Mouse (Mus musculus): ENCODE results near the gene Cst7. TPM values are rescaled to one million over a fixed set of nuclear protein-coding genes. Genes with fewer than 3 reads are reported as not detected.
"Not testable (repeated sequence)": the region's sequence is repeated elsewhere in the genome, so short reads cannot be mapped to it uniquely, and the experiment has no call there.

The Cst7 gene
- total RNA-seq (2014; fragmentation: Nextera tagmentation) (not detected in 2 replicates), total RNA-seq (2017) (14.2 and 18.2 TPM in 2 replicates), polyA plus RNA-seq (2012) (0.22 and 0.24 TPM in 2 replicates)

DNA sequence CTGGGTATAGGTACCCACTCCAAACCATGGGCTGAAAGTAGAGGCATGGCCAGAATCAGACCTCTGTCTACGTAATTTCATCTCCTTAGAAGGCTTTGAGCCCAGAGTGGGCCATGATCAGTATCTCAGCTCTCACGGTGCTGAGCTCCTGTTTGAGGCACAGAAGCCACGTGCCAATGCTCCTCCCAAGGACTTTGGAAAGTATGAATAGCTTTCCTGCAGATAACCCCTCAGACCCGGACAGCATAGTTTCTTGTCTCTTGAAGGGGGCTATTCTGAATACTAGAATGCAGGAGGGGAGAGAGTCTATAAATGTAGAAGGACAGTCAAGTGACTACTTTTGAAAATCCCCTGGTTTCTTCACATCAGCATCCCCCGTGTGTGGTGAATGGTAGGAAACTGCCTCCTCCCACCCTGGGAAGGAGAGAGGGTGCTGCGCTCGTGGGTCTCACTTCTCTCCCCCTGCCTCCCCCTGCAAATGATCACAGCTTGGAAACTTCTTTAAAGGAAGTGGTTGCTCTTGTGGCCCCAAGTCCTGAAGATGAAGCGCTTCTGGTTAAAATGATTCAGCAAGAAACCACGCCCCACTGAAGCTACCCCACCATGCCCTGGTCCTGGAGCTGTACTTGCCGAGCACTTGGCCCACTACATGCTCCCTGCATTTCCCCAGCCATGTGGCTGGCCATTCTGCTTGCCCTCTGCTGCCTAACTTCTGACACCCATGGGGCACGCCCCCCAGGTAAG lies at the start of gene Cst7:
Gene Cst7, plus strand, starts transcription at position 569 of the 744 bp plus-strand sequence.
- H3K4me3 ChIP-seq (ENCODE audit: low read depth, low read length): peak within 1 kb of the TSS; percentile 55
- peaks cover under 1% of the 10 kb centered on the region for H3K36me3 ChIP-seq (replicated peaks)
- H3K27me3 ChIP-seq (ENCODE audit: insufficient read depth, low read length): peaks cover 3% of the 10 kb centered on the region; the same call in 1 of the 2 replicates
- ATAC-seq (ENCODE audit: extremely low read depth, insufficient number of reproducible peaks, low FRiP score, poor library complexity, severe bottlenecking) (peak; percentile 50; the same call in 1 of the 2 replicates), DNase-seq (ENCODE audit: low spot score) (peak; percentile 16)
- no peaks in the 10 kb centered on the region for H3K9me3 ChIP-seq (replicated peaks)
- no peak for TF ChIP-seq GATA2 (IDR thresholded peaks at IDR 0.05; ENCODE audit: borderline replicate concordance, low read depth, low read length)
- TF ChIP-seq CTCF (IDR thresholded peaks at IDR 0.05; ENCODE audit: low read depth, low read length): no peak
- TF ChIP-seq GATA1 (IDR thresholded peaks at IDR 0.05; ENCODE audit: borderline replicate concordance, low read length): no peak
- peaks cover 25% of the 10 kb centered on the region for H3K4me1 ChIP-seq (ENCODE audit: insufficient read depth, low read depth, low read length)

- DNase-seq (ENCODE audit: low spot score) (no peak), ATAC-seq (ENCODE audit: extremely low read depth, insufficient number of reproducible peaks, low FRiP score, poor library complexity, severe bottlenecking) (no peak)
- H3K27me3 ChIP-seq (ENCODE audit: insufficient read depth, low read length): peaks cover 4% of the 10 kb centered on the region; the same call in 1 of the 2 replicates
- no peaks in the 10 kb centered on the region for H3K36me3 ChIP-seq (replicated peaks)
- no peak for TF ChIP-seq CTCF (IDR thresholded peaks at IDR 0.05; ENCODE audit: low read depth, low read length)
- no peak for TF ChIP-seq POLR2AphosphoS5 (IDR thresholded peaks at IDR 0.05; ENCODE audit: insufficient replicate concordance, low read depth, low read length)
- no peak for TF ChIP-seq GATA1 (IDR thresholded peaks at IDR 0.05; ENCODE audit: borderline replicate concordance, low read length)
- no peak for TF ChIP-seq TAL1 (conservative IDR thresholded peaks at IDR 0.05; ENCODE audit: low read depth, low read length)
- no peak for TF ChIP-seq GATA2 (IDR thresholded peaks at IDR 0.05; ENCODE audit: borderline replicate concordance, low read depth, low read length)
- no peaks in the 10 kb centered on the region for H3K4me1 ChIP-seq (ENCODE audit: insufficient read depth, low read depth, low read length)
- no peaks in the 10 kb centered on the region for H3K9me3 ChIP-seq (replicated peaks)
- no peak overlapping the region for H3K4me3 ChIP-seq (ENCODE audit: low read depth, low read length)
These were observed 44.5 kb upstream of the Cst7 start for GRCm38 (mm10) chr2:150525703-150526207.

DNA sequence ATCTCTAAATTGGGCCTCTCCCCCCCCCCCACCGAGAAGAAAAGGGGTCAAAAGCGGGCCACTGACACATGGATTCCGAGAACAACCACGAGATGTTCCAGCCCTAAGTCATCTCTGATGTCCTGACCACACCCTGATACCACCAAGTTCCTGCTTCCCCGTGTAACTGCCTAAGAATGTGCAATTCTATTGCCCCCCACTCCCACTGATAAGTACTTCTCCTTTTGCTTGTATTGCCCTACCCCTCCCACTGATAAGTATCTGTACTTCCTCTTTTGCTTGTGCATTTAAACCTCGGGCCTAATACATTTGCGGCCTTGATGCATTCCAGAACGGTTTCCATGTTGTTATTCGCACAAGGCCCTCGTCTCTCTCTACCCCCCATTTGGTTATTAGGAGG lies 20.6 kb upstream of the Cst7 start:
- not testable (repeated sequence) for H3K9me3 ChIP-seq (replicated peaks); ATAC-seq (ENCODE audit: extremely low read depth, insufficient number of reproducible peaks, low FRiP score, poor library complexity, severe bottlenecking); H3K27me3 ChIP-seq (ENCODE audit: insufficient read depth, low read length); DNase-seq (ENCODE audit: low spot score); H3K36me3 ChIP-seq (replicated peaks); H3K4me1 ChIP-seq (ENCODE audit: insufficient read depth, low read depth, low read length); H3K4me3 ChIP-seq (ENCODE audit: low read depth, low read length)

GRCm38 (mm10) chr2:150558568-150558967 lies 11.6 kb upstream of the Cst7 start:
- DNase-seq (ENCODE audit: low spot score) (no peak), ATAC-seq (ENCODE audit: extremely low read depth, insufficient number of reproducible peaks, low FRiP score, poor library complexity, severe bottlenecking) (peak; percentile 57; the same call in 1 of the 2 replicates)
- H3K36me3 ChIP-seq (replicated peaks): no peaks in the 10 kb centered on the region
- H3K9me3 ChIP-seq (replicated peaks): no peaks in the 10 kb centered on the region
- H3K27me3 ChIP-seq (ENCODE audit: insufficient read depth, low read length): peaks cover 8% of the 10 kb centered on the region
- H3K4me3 ChIP-seq (ENCODE audit: low read depth, low read length): no peak overlapping the region
- H3K4me1 ChIP-seq (ENCODE audit: insufficient read depth, low read depth, low read length): no peaks in the 10 kb centered on the region
- TF ChIP-seq GATA1 (IDR thresholded peaks at IDR 0.05; ENCODE audit: borderline replicate concordance, low read length): no peak
- TF ChIP-seq CTCF (IDR thresholded peaks at IDR 0.05; ENCODE audit: low read depth, low read length): no peak
- TF ChIP-seq POLR2AphosphoS5 (IDR thresholded peaks at IDR 0.05; ENCODE audit: insufficient replicate concordance, low read depth, low read length): no peak
- TF ChIP-seq TAL1 (conservative IDR thresholded peaks at IDR 0.05; ENCODE audit: low read depth, low read length): no peak
- no peak for TF ChIP-seq GATA2 (IDR thresholded peaks at IDR 0.05; ENCODE audit: borderline replicate concordance, low read depth, low read length)

- TF ChIP-seq POLR2AphosphoS5 (IDR thresholded peaks at IDR 0.05; ENCODE audit: insufficient replicate concordance, low read depth, low read length): no peak
- TF ChIP-seq GATA2 (IDR thresholded peaks at IDR 0.05; ENCODE audit: borderline replicate concordance, low read depth, low read length): no peak
- TF ChIP-seq GATA1 (IDR thresholded peaks at IDR 0.05; ENCODE audit: borderline replicate concordance, low read length): no peak
- no peak for TF ChIP-seq CTCF (IDR thresholded peaks at IDR 0.05; ENCODE audit: low read depth, low read length)
- no peak for TF ChIP-seq TAL1 (conservative IDR thresholded peaks at IDR 0.05; ENCODE audit: low read depth, low read length)
- ATAC-seq (ENCODE audit: extremely low read depth, insufficient number of reproducible peaks, low FRiP score, poor library complexity, severe bottlenecking) (no peak), DNase-seq (ENCODE audit: low spot score) (no peak)
- H3K4me1 ChIP-seq (ENCODE audit: insufficient read depth, low read depth, low read length): peaks cover 25% of the 10 kb centered on the region
- H3K4me3 ChIP-seq (ENCODE audit: low read depth, low read length): no peak overlapping the region
- peaks cover 13% of the 10 kb centered on the region for H3K27me3 ChIP-seq (ENCODE audit: insufficient read depth, low read length)
- no peaks in the 10 kb centered on the region for H3K36me3 ChIP-seq (replicated peaks)
- H3K9me3 ChIP-seq (replicated peaks): no peaks in the 10 kb centered on the region
These were observed 3.2 kb upstream of the Cst7 start for GRCm38 (mm10) chr2:150567051-150567450.

- H3K4me3 ChIP-seq (ENCODE audit: low read depth, low read length): no peak overlapping the region; the same call in 1 of the 2 replicates
These were observed 546 bp downstream of the Cst7 start for GRCm38 (mm10) chr2:150570761-150571160.

More at GRCm38 (mm10) chr2:150570761-150571160, 546 bp downstream of the Cst7 start:
- DNase-seq (ENCODE audit: low spot score): no peak
- Histone ChIP-seq H3K36me3 (replicated peaks) (peaks cover 6% of the 10 kb centered on the region), H3K9me3 (replicated peaks) (no peaks in the 10 kb centered on the region), H3K4me1 (ENCODE audit: insufficient read depth, low read depth, low read length) (peaks cover 25% of the 10 kb centered on the region), H3K27me3 (ENCODE audit: insufficient read depth, low read length) (peaks cover 3% of the 10 kb centered on the region; the same call in 1 of the 2 replicates)
- no peak for TF ChIP-seq TAL1 (conservative IDR thresholded peaks at IDR 0.05; ENCODE audit: low read depth, low read length)
- no peak for TF ChIP-seq POLR2AphosphoS5 (IDR thresholded peaks at IDR 0.05; ENCODE audit: insufficient replicate concordance, low read depth, low read length)
- no peak for TF ChIP-seq GATA1 (IDR thresholded peaks at IDR 0.05; ENCODE audit: borderline replicate concordance, low read length)
- TF ChIP-seq CTCF (IDR thresholded peaks at IDR 0.05; ENCODE audit: low read depth, low read length): no peak
- no peak for TF ChIP-seq GATA2 (IDR thresholded peaks at IDR 0.05; ENCODE audit: borderline replicate concordance, low read depth, low read length)
- peak; percentile 10 for ATAC-seq (ENCODE audit: extremely low read depth, insufficient number of reproducible peaks, low FRiP score, poor library complexity, severe bottlenecking)
